Mouse (Mus musculus) right cerebral cortex, postnatal 36 days (tissue): Measurements from ENCODE around the gene Zcchc9.

ENCODE experiments used
- DNase-seq, 2 experiments: peaks; one replicate each; pipeline ENCODE4 v3.0.0; 2022; ENCODE audit warnings: low spot score in 2 of 2, mixed read lengths in 1 of 2

Zcchc9 gene

GRCm38 (mm10) chr13:91761654-91762445 is 45.7 kb downstream of the Zcchc9 start:
- DNase-seq = no peak

GRCm38 (mm10) chr13:91760302-91761050 is 47.0 kb downstream of the Zcchc9 start:
- no peak for DNase-seq

GRCm38 (mm10) chr13:91759791-91760190 is 47.7 kb downstream of the Zcchc9 start:
- DNase-seq = no peak

- DNase-seq = no peak
These were observed 49.0 kb downstream of the Zcchc9 start for GRCm38 (mm10) chr13:91758316-91759048.

GRCm38 (mm10) chr13:91756230-91756629 is 51.3 kb downstream of the Zcchc9 start:
- no peak for DNase-seq

GRCm38 (mm10) chr13:91754762-91755161 is 52.7 kb downstream of the Zcchc9 start:
- DNase-seq = no peak

- no peak for DNase-seq
These were observed 53.8 kb downstream of the Zcchc9 start for GRCm38 (mm10) chr13:91753724-91754123.

GRCm38 (mm10) chr13:91749981-91750380 is 57.5 kb downstream of the Zcchc9 start:
- no peak for DNase-seq

GRCm38 (mm10) chr13:91748401-91748800 is 59.1 kb downstream of the Zcchc9 start:
- DNase-seq = no peak
